ENCODE assay signal across 10 mouse cellular contexts in genomic region chr7:134115438-134115837, GRCm38 (mm10).
DNase-seq lines count a peak whose midpoint lies in the region; ATAC-seq lines count a peak whose summit lies in the region.
"Had no signal": no experiment of that assay in that cellular context is flagged by ENCODE, and none has a peak within 500 bp of the region (broad histone marks: within the 10 kb centered on the region; RNA-seq: fewer than 3 reads in every experiment).

No protein-coding gene starts in this region.

- H3K9ac ChIP-seq in heart, embryonic 16.5 days (ENCODE audit: low read length), result no peak overlapping the region
- no peak overlapping the region for H3K9ac ChIP-seq in forebrain, embryonic 13.5 days

- no peak overlapping the region for H3K4me3 ChIP-seq in heart, embryonic 16.5 days (ENCODE audit: low read length)
- H3K4me3 ChIP-seq in forebrain, embryonic 13.5 days, result no peak overlapping the region

- 69% methylated on average over 8 of the region's 8 CpGs for WGBS in heart, embryonic 16.5 days
- 87% methylated on average over 8 of the region's 8 CpGs for WGBS in forebrain, embryonic 13.5 days

- ATAC-seq in heart, embryonic 16.5 days (replicated peaks; ENCODE audit: extremely low read depth, insufficient read depth, low FRiP score), result no peak
- no peak for ATAC-seq in forebrain, embryonic 13.5 days
- ATAC-seq in inflammation-experienced regulatory T-cells, adult 6 months, result no peak

- no peaks in the 10 kb centered on the region for H3K36me3 ChIP-seq in heart, embryonic 16.5 days (ENCODE audit: control insufficient read depth, insufficient read depth)
- H3K36me3 ChIP-seq in forebrain, embryonic 13.5 days (ENCODE audit: poor library complexity, severe bottlenecking), result no peaks in the 10 kb centered on the region

- DNase-seq in kidney, adult 8-10 months, result peak; percentile 19 to 42
- no peak for DNase-seq in kidney, adult 18-20 months
- peak; percentile 30 to 56 for DNase-seq in adrenal gland, postnatal 36 days
- DNase-seq in lung, postnatal 10 days, result peak; percentile 59
- no peak for DNase-seq in spleen, adult 12 weeks (ENCODE audit: low spot score)
- DNase-seq: embryo, embryonic 11 days; thymus, adult 18-20 months had no signal

- H3K27me3 ChIP-seq in heart, embryonic 16.5 days (ENCODE audit: control insufficient read depth, insufficient read depth, low read length), result no peaks in the 10 kb centered on the region
- no peaks in the 10 kb centered on the region for H3K27me3 ChIP-seq in forebrain, embryonic 13.5 days

- H3K27ac ChIP-seq in heart, embryonic 16.5 days (ENCODE audit: low read length), result peak overlapping the region; percentile 52
- H3K27ac ChIP-seq in forebrain, embryonic 13.5 days, result no peak overlapping the region

- peaks cover 11% of the 10 kb centered on the region for H3K4me1 ChIP-seq in heart, embryonic 16.5 days (ENCODE audit: control insufficient read depth, insufficient read depth, low read length)
- H3K4me1 ChIP-seq in forebrain, embryonic 13.5 days, result no peaks in the 10 kb centered on the region

- no peak overlapping the region for H3K4me2 ChIP-seq in heart, embryonic 16.5 days (ENCODE audit: low read depth, low read length)
- no peak overlapping the region for H3K4me2 ChIP-seq in forebrain, embryonic 13.5 days

- H3K9me3 ChIP-seq in heart, embryonic 16.5 days (replicated peaks; ENCODE audit: control insufficient read depth, low read length), result peaks cover 7% of the 10 kb centered on the region; the same call in 1 of the 2 replicates
- H3K9me3 ChIP-seq in forebrain, embryonic 13.5 days (replicated peaks), result no peaks in the 10 kb centered on the region

Comparison
In these comparisons a context has a peak if more than half of its experiments do, and no peak if none do; other contexts are left out.
1. DNase-seq: peak in kidney, adult 8-10 months (2 of 2), adrenal gland, postnatal 36 days (2 of 2) and lung, postnatal 10 days (single experiment); none in kidney, adult 18-20 months (single experiment) and spleen, adult 12 weeks (single experiment).